Mouse (Mus musculus) lung, postnatal 0 days (tissue): Measurements from ENCODE around the gene Ccr9.

Experiments
- CTCF ChIP-seq: IDR thresholded peaks from 2 replicates; pipeline ENCODE4 v1.5.1; 2016; ENCODE audit warnings: antibody characterized with exemption, mild to moderate bottlenecking
- EP300 ChIP-seq: IDR thresholded peaks from 2 replicates; pipeline ENCODE4 v1.6.1; 2016; ENCODE audit warnings: antibody characterized with exemption, mild to moderate bottlenecking, control low read depth

GRCm38 (mm10) chr9:123665645-123666044, 12.6 kb upstream of the Ccr9 start:
- TF ChIP-seq CTCF = peak; percentile 68
- TF ChIP-seq EP300 = no peak
